Mouse (Mus musculus) mammary gland, adult 2 months (tissue): ENCODE measurements around the gene Sertm1. TPM values are rescaled to one million over a fixed set of nuclear protein-coding genes. Genes with fewer than 3 reads are reported as not detected.

Source experiments
- polyA plus RNA-seq: library from polyadenylated mRNA; depleted of rRNA; stranded (reverse); fragments of >200 nt; gene quantifications from 2 replicates; pipeline ENCODE4 v1.2.3, GENCODE M21; 2012; ENCODE audit warnings: low replicate concordance; rRNA removed

Sertm1 gene
- polyA plus RNA-seq, result not detected in 2 replicates

DNA sequence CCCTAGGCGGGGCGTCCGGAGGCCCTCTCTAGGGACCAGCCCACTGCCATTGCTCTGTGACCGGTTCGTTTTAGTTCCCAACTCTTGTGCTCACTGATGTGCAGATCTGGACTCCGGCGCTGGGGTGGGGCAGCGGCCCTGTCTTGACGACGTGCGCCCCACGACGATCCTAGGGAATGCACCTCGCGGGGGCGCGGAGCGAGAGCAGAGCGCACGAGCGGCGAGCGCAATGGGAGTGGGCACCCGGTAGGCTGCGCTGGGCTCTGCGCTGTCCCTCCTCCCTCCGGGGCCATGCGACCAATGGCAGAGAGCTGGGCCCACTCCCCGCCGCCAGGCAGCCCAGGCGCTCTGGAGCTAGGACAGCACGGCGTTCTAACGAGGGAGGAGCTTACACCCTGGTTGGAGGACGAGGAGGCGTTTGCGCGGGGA is at the start of gene Sertm1:
Gene Sertm1 (minus strand): TSS at position 245 of the 429 bp plus-strand sequence.

Other genes starting within 250 kb of the Sertm1 start
- gene Supt20, start 223.1 kb downstream of the Sertm1 start, polyA plus RNA-seq, result 46.2 and 50.7 TPM in 2 replicates
- gene Gm21958, start 201.5 kb downstream of the Sertm1 start, polyA plus RNA-seq, result not detected in 2 replicates
- gene Exosc8, start 180.5 kb downstream of the Sertm1 start, polyA plus RNA-seq, result 18.4 and 24.9 TPM in 2 replicates
- 10.9 and 20.9 TPM in 2 replicates for gene Alg5, start 180.3 kb downstream of the Sertm1 start, polyA plus RNA-seq
- 0.47 TPM in 2 replicates for gene Smad9, start 160.3 kb downstream of the Sertm1 start, polyA plus RNA-seq
- 11.0 and 17.9 TPM in 2 replicates for gene Rfxap, start 108.1 kb downstream of the Sertm1 start, polyA plus RNA-seq
- not detected in 2 replicates for gene Ccna1, start 139.6 kb upstream of the Sertm1 start, polyA plus RNA-seq
- 13.2 and 13.3 TPM in 2 replicates for gene Spg20, start 196.2 kb upstream of the Sertm1 start, polyA plus RNA-seq
- 0.07 TPM in 1 of 2 replicates, not detected in the other for gene Ccdc169, start 221.5 kb upstream of the Sertm1 start, polyA plus RNA-seq